Mouse (Mus musculus) gonadal fat pad, adult 2 months (tissue): ENCODE data around the gene Ripply3. TPM values are rescaled to one million over a fixed set of nuclear protein-coding genes. Genes with fewer than 3 reads are reported as not detected.

ENCODE experiments used
- DNase-seq: peaks from one replicate; pipeline ENCODE4 v3.0.0-alpha.2; 2012; ENCODE audit warnings: low read depth
- polyA plus RNA-seq: library from polyadenylated mRNA; depleted of rRNA; stranded (reverse); fragments of >200 nt; gene quantifications from 2 replicates; pipeline ENCODE4 v1.2.3, GENCODE M21; 2012; rRNA removed

Gene Ripply3
- polyA plus RNA-seq, 1 experiment, result 2.7 TPM

- no peak for DNase-seq
Observed at GRCm38 (mm10) chr16:94358091-94358490, 29.9 kb downstream of the Ripply3 start.

DNA sequence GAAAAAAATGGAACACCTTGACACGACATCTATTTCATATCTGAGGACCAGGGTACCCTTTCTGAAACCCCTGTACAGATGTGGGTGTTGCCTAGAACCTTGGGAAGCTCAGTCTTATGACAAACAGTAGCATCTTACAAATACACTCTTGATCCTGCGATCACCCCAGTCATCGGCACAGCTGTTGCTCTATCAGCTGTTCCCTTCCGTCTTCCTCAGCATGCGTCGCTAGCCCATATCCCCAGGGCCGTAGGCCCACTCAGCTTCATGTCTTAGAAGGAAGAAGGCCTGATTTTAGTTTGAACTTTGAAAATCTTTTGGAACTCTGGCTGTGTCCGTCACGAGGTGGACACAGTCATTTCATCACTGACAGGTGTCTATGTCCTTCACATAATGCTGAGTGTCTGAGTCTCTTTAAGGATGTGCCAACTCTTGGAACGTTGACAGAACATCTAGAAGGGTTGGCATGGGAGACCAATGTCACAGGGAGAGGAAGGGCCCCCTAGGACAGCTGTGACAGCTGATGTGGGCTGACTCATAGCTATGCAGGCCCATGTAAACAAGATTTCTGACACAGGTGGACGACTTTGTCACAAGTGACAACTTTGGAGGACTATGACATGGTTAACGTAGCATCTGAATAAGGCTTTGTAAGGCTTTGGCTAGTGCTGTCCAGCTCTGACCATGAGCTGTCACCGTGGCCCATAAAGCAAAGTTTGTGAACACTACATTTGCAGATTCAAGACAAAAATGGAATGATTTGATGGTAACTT, 32.5 kb downstream of the Ripply3 start:
- no peak for DNase-seq

GRCm38 (mm10) chr16:94362174-94362873, 34.1 kb downstream of the Ripply3 start:
- DNase-seq, result no peak

GRCm38 (mm10) chr16:94363814-94364213, 35.6 kb downstream of the Ripply3 start:
- no peak for DNase-seq

DNA sequence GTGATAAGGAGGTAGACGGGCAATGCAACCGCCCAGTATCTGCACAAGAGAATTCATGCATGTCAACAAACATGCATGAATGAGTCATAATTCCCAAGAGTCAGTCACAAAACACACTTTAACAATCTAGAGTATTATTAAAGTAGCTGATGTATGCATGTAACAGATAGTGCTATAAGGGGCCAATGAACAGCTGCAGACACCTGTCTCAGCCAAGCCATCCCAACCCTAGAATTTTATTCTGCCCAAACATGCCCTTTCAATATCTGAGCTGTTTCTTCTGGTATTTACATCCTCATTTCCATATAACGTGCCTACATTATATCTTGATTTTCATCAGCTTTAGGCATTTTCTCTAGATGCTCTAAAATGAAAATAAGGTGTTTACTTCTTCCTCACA, 37.2 kb downstream of the Ripply3 start:
- DNase-seq, result no peak

GRCm38 (mm10) chr16:94369596-94370172, 41.5 kb downstream of the Ripply3 start:
- DNase-seq, result no peak

GRCm38 (mm10) chr16:94370173-94370914, 42.1 kb downstream of the Ripply3 start, which contains the start of gene Ttc3:
Gene Ttc3 (plus strand): TSS chr16:94370618.
- no peak for DNase-seq

DNA sequence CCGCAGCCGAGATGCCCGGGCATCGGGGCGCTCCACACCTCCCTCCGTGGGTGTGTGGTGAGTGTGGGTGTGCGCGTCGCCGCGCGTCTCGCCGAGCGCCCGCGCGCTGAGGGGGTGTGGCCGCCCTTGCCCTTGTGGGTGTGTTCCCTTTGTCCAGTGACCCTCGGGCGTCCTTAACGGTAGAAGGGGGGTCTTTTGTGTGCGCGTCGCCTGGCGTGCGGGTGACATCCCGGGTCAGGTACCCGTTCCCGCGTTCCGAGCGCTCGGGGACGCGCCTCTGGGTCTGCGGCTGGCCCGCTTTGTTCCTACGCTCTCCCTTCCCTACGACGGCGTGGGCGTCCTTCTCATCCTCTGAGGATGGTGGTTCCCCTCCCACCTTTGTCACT, 42.7 kb downstream of the Ripply3 start:
- DNase-seq, result no peak

- DNase-seq, result no peak
Observed at GRCm38 (mm10) chr16:94371301-94371931, 43.2 kb downstream of the Ripply3 start, which contains the start of gene Pigp. Gene Pigp (minus strand): TSS chr16:94371842.

GRCm38 (mm10) chr16:94379386-94379785, 51.2 kb downstream of the Ripply3 start:
- no peak for DNase-seq

- DNase-seq, result no peak
Observed at GRCm38 (mm10) chr16:94383277-94383676, 55.1 kb downstream of the Ripply3 start.

Other genes starting within 250 kb of the Ripply3 start
- gene Sim2, start 243.5 kb upstream of the Ripply3 start, polyA plus RNA-seq, result 0.09 and 0.13 TPM in 2 replicates
- gene Hlcs, start 14.8 kb upstream of the Ripply3 start, polyA plus RNA-seq, result 13.0 and 13.6 TPM in 2 replicates
- gene Ttc3, start 42.2 kb downstream of the Ripply3 start, polyA plus RNA-seq, result 48.6 and 60.0 TPM in 2 replicates
- 50.8 and 50.9 TPM in 2 replicates for gene Pigp, start 43.4 kb downstream of the Ripply3 start, polyA plus RNA-seq
- gene Vps26c, start 198.4 kb downstream of the Ripply3 start, polyA plus RNA-seq, result 40.5 and 53.4 TPM in 2 replicates
- gene Dyrk1a, start 241.6 kb downstream of the Ripply3 start, polyA plus RNA-seq, result 29.1 and 32.1 TPM in 2 replicates